Mouse (Mus musculus) heart, adult 2 months (tissue): ENCODE data around the gene Wif1.

Experiments used
- CTCF ChIP-seq: fragments of 200-600 bp; IDR thresholded peaks from 2 replicates; pipeline ENCODE4 v1.8.1; 2022; ENCODE audit warnings: antibody characterized with exemption, mild to moderate bottlenecking, moderate library complexity
- EP300 ChIP-seq: fragments of 200-500 bp; IDR thresholded peaks from 2 replicates; pipeline ENCODE4 v1.6.1; 2011; ENCODE audit warnings: low read depth, low read length, control low read depth; ENCODE audit not compliant: insufficient read depth

DNA sequence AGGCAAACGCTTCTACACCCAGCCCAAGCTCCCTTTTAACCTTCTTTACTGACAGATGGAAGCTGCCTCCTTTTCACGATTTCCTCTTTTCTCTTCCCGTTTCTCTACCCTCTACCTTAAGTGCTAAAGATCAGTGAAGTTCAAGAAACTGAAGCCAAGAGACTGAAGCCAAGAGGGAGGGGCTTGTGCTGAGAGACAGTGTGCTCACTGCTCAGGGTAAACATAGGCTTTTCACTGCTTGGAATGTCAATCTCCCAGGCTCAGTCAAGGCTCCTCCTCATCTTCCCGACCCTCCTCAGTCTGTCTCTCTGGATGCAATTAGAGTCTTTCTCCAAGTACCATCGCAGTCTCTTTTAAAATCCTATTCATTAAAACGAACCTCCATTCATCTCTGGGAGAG lies 55.6 kb downstream of the Wif1 start:
- no peak for TF ChIP-seq CTCF
- no peak for TF ChIP-seq EP300
